Mouse (Mus musculus) embryonic facial prominence, embryonic 14.5 days (tissue): Measurements from ENCODE around the gene Xrn2. TPM values are rescaled to one million over a fixed set of nuclear protein-coding genes. Genes with fewer than 3 reads are reported as not detected.

Source experiments
- ATAC-seq: fragments of 200-750 bp; cut with Nextera tagmentation; 2 replicates; pipeline ENCODE4 v1.8.0; 2017; ENCODE audit warnings: low read depth, moderate number of reproducible peaks, moderate TSS enrichment
- DNase-seq: peaks from one replicate; pipeline ENCODE4 v3.0.0-alpha.2; 2015; ENCODE audit warnings: low spot score
- H3K27ac ChIP-seq: fragments of 300-500 bp; sonication (generic); replicated peaks from 2 replicates; pipeline ENCODE4 v1.5.1; 2014; ENCODE audit warnings: low read depth, mild to moderate bottlenecking, low read length, moderate library complexity
- H3K27me3 ChIP-seq: fragments of 300-500 bp; sonication (generic); replicated peaks from 2 replicates; pipeline ENCODE4 v1.6.1; 2014; ENCODE audit warnings: low read length; ENCODE audit not compliant: control insufficient read depth, insufficient read depth
- H3K36me3 ChIP-seq: fragments of 300-500 bp; sonication (generic); 2 replicates; pipeline ENCODE4 v1.6.1; 2014; ENCODE audit warnings: low read length, mixed read lengths; ENCODE audit not compliant: control insufficient read depth, insufficient read depth
- H3K4me1 ChIP-seq: fragments of 300-500 bp; sonication (generic); 2 replicates; pipeline ENCODE4 v1.6.1; 2014; ENCODE audit warnings: antibody characterized with exemption, low read length; ENCODE audit not compliant: control insufficient read depth, insufficient read depth
- H3K4me2 ChIP-seq: fragments of 300-500 bp; sonication (generic); 2 replicates; pipeline ENCODE4 v1.6.1; 2014; ENCODE audit warnings: low read depth, mild to moderate bottlenecking, low read length, moderate library complexity, mixed read lengths
- H3K4me3 ChIP-seq: fragments of 300-500 bp; sonication (generic); 2 replicates; pipeline ENCODE4 v1.5.1; 2014; ENCODE audit warnings: low read depth, mild to moderate bottlenecking, low read length
- H3K9ac ChIP-seq: fragments of 300-500 bp; sonication (generic); 2 replicates; pipeline ENCODE4 v1.6.1; 2014; ENCODE audit warnings: low read depth, mild to moderate bottlenecking, low read length, moderate library complexity, mixed read lengths
- H3K9me3 ChIP-seq: fragments of 300-500 bp; sonication (generic); 2 replicates; pipeline ENCODE4 v1.6.1; 2016; ENCODE audit warnings: low read length; ENCODE audit not compliant: control insufficient read depth
- WGBS: fragments of 180-500 bp; shearing (Covaris S2); extraction: QIAGEN DNeasy Blood & Tissue Kit; methylation state at CpG from one replicate; pipeline ENCODE4 v1.1.7; 2014; 5-methylcytosine and 5-hydroxymethylcytosine counted together
- polyA plus RNA-seq: library from polyadenylated mRNA; unstranded; fragments of >200 nt; fragmentation: Nextera tagmentation; extraction: Ambion mirVana; gene quantifications from 2 replicates; pipeline ENCODE4 v1.2.1, GENCODE M21; 2014

Xrn2 gene
- polyA plus RNA-seq, 1 experiment from 2014 or later, result 70.5 TPM

- Histone ChIP-seq H3K9me3 (no peaks in the 10 kb centered on the region), H3K9ac (no peak overlapping the region), H3K4me3 (no peak overlapping the region), H3K27ac (no peak overlapping the region), H3K27me3 (0 out of 2 replicates have a peak, but pooled peaks cover 3% of the 10 kb centered on the region), H3K36me3 (peaks cover 51% of the 10 kb centered on the region), H3K4me2 (no peak overlapping the region), H3K4me1 (no peaks in the 10 kb centered on the region)
- no peak for DNase-seq
- 89% methylated on average over 4 of the region's 4 CpGs for WGBS
- ATAC-seq, result no peak
Measured at GRCm38 (mm10) chr2:147074399-147074798, 61.6 kb downstream of the Xrn2 start.

- Histone ChIP-seq H3K27me3 (peaks cover 77% of the 10 kb centered on the region), H3K4me1 (no peaks in the 10 kb centered on the region), H3K27ac (no peak overlapping the region), H3K36me3 (peaks cover 5% of the 10 kb centered on the region; the same call in 1 of the 2 replicates), H3K4me3 (no peak overlapping the region), H3K9ac (no peak overlapping the region), H3K9me3 (no peaks in the 10 kb centered on the region), H3K4me2 (no peak overlapping the region)
- WGBS, result 63% methylated on average over 4 of the region's 4 CpGs
- DNase-seq (no peak), ATAC-seq (no peak)
Measured at GRCm38 (mm10) chr2:147082391-147082790, 69.6 kb downstream of the Xrn2 start.

GRCm38 (mm10) chr2:147083471-147084365, 70.9 kb downstream of the Xrn2 start:
- peaks cover 90% of the 10 kb centered on the region for H3K27me3 ChIP-seq
- peak overlapping the region; percentile 51 for H3K4me2 ChIP-seq
- peak overlapping the region; percentile 36 for H3K4me3 ChIP-seq
- DNase-seq, result peak; percentile 27
- H3K27ac ChIP-seq, result no peak overlapping the region
- no peaks in the 10 kb centered on the region for H3K4me1 ChIP-seq
- no peaks in the 10 kb centered on the region for H3K36me3 ChIP-seq
- H3K9ac ChIP-seq, result no peak overlapping the region
- 1% methylated on average over 46 of the region's 72 CpGs for WGBS
- ATAC-seq, result peak; percentile 37; the same call in 1 of the 2 replicates
- no peaks in the 10 kb centered on the region for H3K9me3 ChIP-seq

GRCm38 (mm10) chr2:147084366-147085071, 71.7 kb downstream of the Xrn2 start:
- Histone ChIP-seq H3K4me1 (no peaks in the 10 kb centered on the region), H3K9ac (no peak overlapping the region), H3K4me2 (peak overlapping the region; percentile 51), H3K9me3 (no peaks in the 10 kb centered on the region), H3K4me3 (peak overlapping the region; percentile 36), H3K36me3 (no peaks in the 10 kb centered on the region), H3K27me3 (peaks cover 86% of the 10 kb centered on the region), H3K27ac (no peak overlapping the region)
- no peak for DNase-seq
- under 1% methylated on average over 32 of the region's 106 CpGs for WGBS
- ATAC-seq, result peak; percentile 31; the same call in 1 of the 2 replicates

- Histone ChIP-seq H3K4me1 (no peaks in the 10 kb centered on the region), H3K9me3 (no peaks in the 10 kb centered on the region), H3K27ac (no peak within 1 kb of the TSS), H3K9ac (no peak within 1 kb of the TSS; the same call in 1 of the 2 replicates), H3K4me2 (peak within 1 kb of the TSS; percentile 51), H3K27me3 (peaks cover 85% of the 10 kb centered on the region), H3K36me3 (no peaks in the 10 kb centered on the region), H3K4me3 (peak within 1 kb of the TSS; percentile 36)
- ATAC-seq, result 0 out of 2 replicates have a peak, but pooled peaks have one; percentile 17
- 2% methylated on average over 43 of the region's 82 CpGs for WGBS
- no peak for DNase-seq
Measured at GRCm38 (mm10) chr2:147085072-147085870, 72.5 kb downstream of the Xrn2 start, which contains the start of gene Nkx2-4. Gene Nkx2-4 (minus strand): TSS chr2:147085445.

GRCm38 (mm10) chr2:147085937-147086336, 73.1 kb downstream of the Xrn2 start:
- Histone ChIP-seq H3K36me3 (no peaks in the 10 kb centered on the region), H3K27me3 (peaks cover 80% of the 10 kb centered on the region), H3K4me2 (no peak overlapping the region), H3K9ac (no peak overlapping the region), H3K9me3 (no peaks in the 10 kb centered on the region), H3K4me3 (no peak overlapping the region), H3K4me1 (no peaks in the 10 kb centered on the region), H3K27ac (no peak overlapping the region)
- no peak for DNase-seq
- WGBS, result 10% methylated on average over 6 of the region's 6 CpGs
- ATAC-seq, result no peak

- WGBS, result 17% methylated on average over 5 of the region's 5 CpGs
- Histone ChIP-seq H3K9me3 (no peaks in the 10 kb centered on the region), H3K4me3 (no peak overlapping the region), H3K27me3 (peaks cover 75% of the 10 kb centered on the region), H3K4me2 (no peak overlapping the region), H3K4me1 (no peaks in the 10 kb centered on the region), H3K9ac (no peak overlapping the region), H3K27ac (no peak overlapping the region), H3K36me3 (no peaks in the 10 kb centered on the region)
- no peak for ATAC-seq
- no peak for DNase-seq
Measured at GRCm38 (mm10) chr2:147086441-147086840, 73.6 kb downstream of the Xrn2 start.

- WGBS, result 86% methylated on average over 1 of the region's 1 CpGs
- Histone ChIP-seq H3K27ac (no peak overlapping the region), H3K9ac (no peak overlapping the region), H3K4me1 (no peaks in the 10 kb centered on the region), H3K27me3 (no peaks in the 10 kb centered on the region), H3K9me3 (no peaks in the 10 kb centered on the region), H3K4me3 (no peak overlapping the region), H3K36me3 (no peaks in the 10 kb centered on the region), H3K4me2 (no peak overlapping the region)
- ATAC-seq (no peak), DNase-seq (no peak)
Measured at GRCm38 (mm10) chr2:147119736-147120135, 106.9 kb downstream of the Xrn2 start.
